Mouse (Mus musculus) CH12.LX (cell line): ENCODE measurements at regions not wholly inside any gene's neighbourhood (a gene's known extent, or its start where the extent isn't known, plus 50 kb on each side); places are given as distances from the start of the nearest gene placed in this dataset.

Source experiments
- MXI1 ChIP-seq: IDR thresholded peaks from 2 replicates; pipeline ENCODE4 v1.6.1; 2011; ENCODE audit warnings: mild to moderate bottlenecking, low read depth, low read length, improper control_type of control experiment
- POLR2A ChIP-seq: IDR thresholded peaks from 2 replicates; pipeline ENCODE4 v1.6.1; 2011; ENCODE audit warnings: low read depth, mild to moderate bottlenecking, improper control_type of control experiment, low read length

DNA sequence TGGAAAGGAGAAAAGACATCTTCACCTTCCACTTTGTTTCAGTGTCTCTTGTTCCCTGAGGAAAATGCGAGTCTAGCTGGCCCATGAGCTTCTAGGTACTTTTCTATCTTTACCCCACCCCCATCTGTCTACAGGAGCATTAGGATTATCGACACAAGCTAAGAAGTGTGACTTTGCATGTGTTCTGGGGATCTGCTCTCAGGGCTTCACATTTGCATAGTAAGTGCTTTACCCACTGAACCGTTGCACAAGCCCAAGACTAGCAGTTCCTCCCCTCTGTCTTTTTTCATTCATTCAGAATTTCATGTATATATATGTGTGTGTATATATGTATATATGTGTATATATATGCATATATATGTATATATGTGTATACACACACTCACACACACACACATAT lies 162.5 kb upstream of the Arrdc4 start:
- TF ChIP-seq POLR2A (no peak), MXI1 (no peak)
